Mouse (Mus musculus): ENCODE data around the gene Ppp5c. TPM values are rescaled to one million over a fixed set of nuclear protein-coding genes. Genes with fewer than 3 reads are reported as not detected.
A peak's percentile ranks its signal among the peaks of the same experiment; 100 is the strongest.

The Ppp5c gene
- polyA plus RNA-seq, 1 experiment from 2014 or later: 149 TPM

DNA sequence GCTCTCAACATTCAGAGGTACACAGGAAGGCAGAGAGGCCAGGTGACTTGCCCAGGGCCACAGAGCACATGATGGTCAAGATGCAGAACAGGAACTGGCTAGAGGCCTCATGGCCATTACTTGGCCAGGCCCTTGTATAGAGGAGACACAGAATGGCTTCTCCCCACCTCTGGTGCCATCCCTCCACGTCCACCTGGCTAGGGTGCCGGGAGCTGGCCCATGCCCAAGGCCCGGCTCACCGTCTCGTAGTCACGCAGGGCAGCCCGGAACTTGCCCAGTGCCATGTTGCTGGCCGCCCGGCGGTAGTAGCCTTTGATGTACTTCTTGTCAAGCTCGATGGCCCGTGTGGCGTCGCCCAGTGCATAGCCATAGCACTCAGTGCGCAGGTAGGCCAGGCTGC is 5.5 kb downstream of the Ppp5c start:
- Histone ChIP-seq H3K9me3 (replicated peaks) (no peaks in the 10 kb centered on the region), H3K27ac (no peak overlapping the region), H3K36me3 (peaks cover 85% of the 10 kb centered on the region), H3K4me3 (no peak overlapping the region), H3K27me3 (ENCODE audit: low read depth, poor library complexity, severe bottlenecking) (no peaks in the 10 kb centered on the region), H3K4me1 (peaks cover 35% of the 10 kb centered on the region)
- DNase-seq (ENCODE audit: low spot score): no peak
- WGBS: 96% methylated on average over 15 of the region's 15 CpGs

DNA sequence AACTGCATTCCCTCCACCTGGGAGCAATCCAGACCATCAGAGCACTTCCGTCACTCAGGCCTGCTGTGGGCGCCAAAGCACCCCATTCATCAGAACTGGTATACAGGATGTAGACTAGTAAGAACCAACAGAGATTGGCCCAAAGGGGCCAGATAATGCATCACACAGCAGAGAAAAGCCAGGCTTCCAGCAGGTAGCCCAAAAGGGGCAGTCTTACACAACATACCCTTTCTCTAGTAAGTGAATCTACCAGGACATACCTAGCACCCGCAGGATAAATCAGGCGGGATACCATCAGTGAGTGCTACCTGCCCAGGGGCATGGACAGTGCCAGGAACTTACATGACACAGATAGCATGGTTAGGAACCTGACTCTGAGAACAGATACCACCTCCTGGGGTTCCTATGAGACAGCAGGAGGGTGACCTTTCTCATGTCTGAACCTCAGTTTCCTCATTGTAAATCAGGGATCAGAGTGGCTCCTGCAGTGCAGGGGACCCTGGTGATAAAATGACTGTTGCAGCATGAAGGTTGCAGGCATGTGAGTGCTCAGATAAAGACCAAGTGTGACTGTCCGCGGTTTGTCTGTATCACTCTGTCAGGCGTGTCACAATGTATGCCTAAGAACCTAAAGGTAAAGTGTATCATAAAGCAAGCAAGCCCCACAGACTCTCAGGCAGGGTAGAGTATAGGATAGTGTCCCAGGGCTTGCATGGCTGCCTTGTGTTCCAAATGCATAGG is 8.1 kb downstream of the Ppp5c start:
- Histone ChIP-seq H3K27ac (no peak overlapping the region), H3K27me3 (ENCODE audit: low read depth, poor library complexity, severe bottlenecking) (no peaks in the 10 kb centered on the region), H3K4me3 (no peak overlapping the region), H3K9me3 (replicated peaks) (no peaks in the 10 kb centered on the region), H3K4me1 (peaks cover 11% of the 10 kb centered on the region), H3K36me3 (peaks cover 97% of the 10 kb centered on the region)
- no peak for DNase-seq (ENCODE audit: low spot score)
- WGBS: 90% methylated on average over 7 of the region's 7 CpGs

DNA sequence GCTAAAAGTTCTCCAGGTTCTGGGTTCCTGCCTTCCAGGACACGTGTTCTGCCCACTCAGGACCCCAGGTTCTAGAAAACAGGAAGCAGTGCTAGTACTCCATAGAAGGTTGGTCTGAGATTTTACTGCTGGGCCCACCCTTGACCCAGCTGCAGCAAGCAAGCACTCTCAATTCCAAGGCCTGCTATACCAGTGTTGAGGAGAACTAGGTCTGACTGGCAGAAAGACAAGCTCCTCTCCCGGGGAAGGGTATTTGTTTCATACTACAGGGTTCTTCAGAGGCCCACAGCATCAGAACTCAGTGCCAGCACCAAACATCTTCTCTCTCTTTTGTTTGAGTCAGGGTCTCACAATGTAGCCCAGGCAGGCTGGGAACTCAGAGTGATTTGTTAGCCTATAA is 9.8 kb downstream of the Ppp5c start:
- Histone ChIP-seq H3K4me3 (no peak overlapping the region), H3K27ac (no peak overlapping the region), H3K36me3 (peaks cover 97% of the 10 kb centered on the region), H3K9me3 (replicated peaks) (no peaks in the 10 kb centered on the region), H3K4me1 (no peaks in the 10 kb centered on the region), H3K27me3 (ENCODE audit: low read depth, poor library complexity, severe bottlenecking) (no peaks in the 10 kb centered on the region)
- no peak for DNase-seq (ENCODE audit: low spot score)
- 93% methylated on average over 2 of the region's 2 CpGs for WGBS

DNA sequence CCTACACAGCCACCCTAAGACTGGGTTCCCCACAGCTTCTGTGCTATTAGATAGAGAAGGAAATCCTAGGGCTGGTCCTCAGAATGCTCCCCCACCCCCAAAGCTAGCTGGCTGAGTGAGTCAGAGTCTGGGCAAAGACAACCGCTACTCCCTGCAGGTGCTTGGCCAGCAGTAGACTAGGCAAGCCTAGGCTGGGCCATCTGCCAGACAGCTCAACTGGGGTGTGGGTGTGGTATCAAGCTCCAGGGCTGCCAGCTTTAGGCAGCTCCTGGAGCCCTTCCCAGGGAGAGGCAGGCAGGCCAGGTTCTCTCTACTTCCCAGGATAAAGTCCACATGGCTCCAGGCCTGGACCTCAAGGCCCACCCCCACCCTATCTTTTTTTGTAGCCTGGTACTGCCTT is 10.7 kb downstream of the Ppp5c start:
- H3K4me3 ChIP-seq: no peak overlapping the region
- no peak for DNase-seq (ENCODE audit: low spot score)
- H3K4me1 ChIP-seq: no peaks in the 10 kb centered on the region
- no peaks in the 10 kb centered on the region for H3K27me3 ChIP-seq (ENCODE audit: low read depth, poor library complexity, severe bottlenecking)
- H3K36me3 ChIP-seq: peaks cover 97% of the 10 kb centered on the region
- 100% methylated on average over 1 of the region's 1 CpGs for WGBS
- H3K27ac ChIP-seq: no peak overlapping the region
- no peaks in the 10 kb centered on the region for H3K9me3 ChIP-seq (replicated peaks)

DNA sequence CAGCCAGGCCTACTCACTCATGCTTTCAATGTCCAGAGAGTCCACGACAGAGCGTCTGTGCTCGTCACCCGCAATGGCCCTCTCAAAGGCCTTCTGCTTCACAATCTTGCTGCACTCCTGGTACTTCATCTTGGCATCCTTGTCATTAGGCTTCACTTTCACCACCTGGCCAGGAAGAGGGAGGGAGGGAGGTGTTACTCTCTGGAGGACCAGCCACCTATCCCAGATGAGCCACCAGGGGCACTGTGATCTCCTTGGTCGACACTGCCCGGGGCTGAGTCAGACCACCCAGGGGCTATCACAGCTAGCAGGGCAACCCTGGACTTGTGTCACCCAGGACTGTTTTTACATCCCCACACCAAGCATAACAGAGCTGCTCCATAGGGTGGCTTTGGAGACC is 12.3 kb downstream of the Ppp5c start:
- Histone ChIP-seq H3K4me1 (no peaks in the 10 kb centered on the region), H3K36me3 (peaks cover 97% of the 10 kb centered on the region), H3K4me3 (no peak overlapping the region), H3K9me3 (replicated peaks) (no peaks in the 10 kb centered on the region), H3K27ac (no peak overlapping the region), H3K27me3 (ENCODE audit: low read depth, poor library complexity, severe bottlenecking) (no peaks in the 10 kb centered on the region)
- 80% methylated on average over 6 of the region's 6 CpGs for WGBS
- DNase-seq (ENCODE audit: low spot score): no peak

DNA sequence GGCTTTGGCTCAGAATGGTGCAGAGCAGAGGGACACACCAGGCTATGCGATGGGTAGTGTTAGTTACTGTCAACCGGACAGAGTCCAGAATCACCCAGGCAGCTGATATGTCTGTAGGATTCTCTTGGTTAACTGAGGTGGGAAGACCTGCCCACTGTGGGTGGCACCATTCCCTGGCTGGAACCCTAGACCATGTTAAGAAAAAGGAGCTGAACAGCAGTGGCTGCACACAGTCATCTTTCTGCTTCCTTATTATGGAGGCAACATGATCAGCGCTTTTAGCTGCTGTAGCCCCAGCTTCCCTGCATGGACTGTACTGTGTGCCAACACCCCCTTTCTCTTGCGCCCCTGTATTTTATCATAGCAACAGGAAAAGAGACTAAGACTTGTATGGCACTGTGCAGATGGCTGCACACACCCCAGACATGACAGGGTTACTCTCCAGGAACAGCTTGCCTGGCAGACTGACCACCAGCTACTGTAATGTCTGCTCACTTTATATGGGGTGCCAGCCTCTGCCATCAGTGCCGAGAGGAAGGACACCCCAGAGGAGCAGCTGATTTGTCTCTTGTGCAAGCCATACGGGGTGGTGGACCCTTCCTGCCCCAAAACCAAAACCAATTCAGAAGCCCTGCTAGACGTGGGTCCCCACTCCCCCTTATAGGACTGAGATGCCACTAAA is 15.7 kb downstream of the Ppp5c start:
- WGBS: 93% methylated on average over 7 of the region's 7 CpGs
- Histone ChIP-seq H3K27ac (no peak overlapping the region), H3K36me3 (peaks cover 100% of the 10 kb centered on the region), H3K27me3 (ENCODE audit: low read depth, poor library complexity, severe bottlenecking) (no peaks in the 10 kb centered on the region), H3K4me3 (no peak overlapping the region), H3K9me3 (replicated peaks) (no peaks in the 10 kb centered on the region), H3K4me1 (no peaks in the 10 kb centered on the region)
- no peak for DNase-seq (ENCODE audit: low spot score)

DNA sequence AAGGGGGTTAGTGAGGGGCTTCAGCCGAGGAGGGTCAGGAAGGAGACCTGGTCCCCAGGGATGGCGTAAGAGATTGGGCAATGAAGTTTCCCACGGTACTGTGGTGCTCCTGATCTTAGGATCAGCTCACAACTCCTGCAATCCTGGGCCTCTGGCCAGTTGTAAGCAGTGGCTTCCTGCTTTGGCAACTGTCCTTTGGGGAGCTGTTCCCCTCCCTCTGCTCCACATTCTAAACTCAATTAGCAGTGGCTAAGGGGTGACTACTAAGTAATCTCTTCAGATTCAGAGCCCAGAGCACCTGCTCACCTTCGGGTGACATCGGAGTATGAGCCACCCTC is 17.7 kb downstream of the Ppp5c start:
- no peak overlapping the region for H3K27ac ChIP-seq
- no peaks in the 10 kb centered on the region for H3K9me3 ChIP-seq (replicated peaks)
- no peaks in the 10 kb centered on the region for H3K27me3 ChIP-seq (ENCODE audit: low read depth, poor library complexity, severe bottlenecking)
- WGBS: 95% methylated on average over 5 of the region's 5 CpGs
- H3K4me1 ChIP-seq: no peaks in the 10 kb centered on the region
- peaks cover 100% of the 10 kb centered on the region for H3K36me3 ChIP-seq
- DNase-seq (ENCODE audit: low spot score): no peak
- H3K4me3 ChIP-seq: no peak overlapping the region

DNA sequence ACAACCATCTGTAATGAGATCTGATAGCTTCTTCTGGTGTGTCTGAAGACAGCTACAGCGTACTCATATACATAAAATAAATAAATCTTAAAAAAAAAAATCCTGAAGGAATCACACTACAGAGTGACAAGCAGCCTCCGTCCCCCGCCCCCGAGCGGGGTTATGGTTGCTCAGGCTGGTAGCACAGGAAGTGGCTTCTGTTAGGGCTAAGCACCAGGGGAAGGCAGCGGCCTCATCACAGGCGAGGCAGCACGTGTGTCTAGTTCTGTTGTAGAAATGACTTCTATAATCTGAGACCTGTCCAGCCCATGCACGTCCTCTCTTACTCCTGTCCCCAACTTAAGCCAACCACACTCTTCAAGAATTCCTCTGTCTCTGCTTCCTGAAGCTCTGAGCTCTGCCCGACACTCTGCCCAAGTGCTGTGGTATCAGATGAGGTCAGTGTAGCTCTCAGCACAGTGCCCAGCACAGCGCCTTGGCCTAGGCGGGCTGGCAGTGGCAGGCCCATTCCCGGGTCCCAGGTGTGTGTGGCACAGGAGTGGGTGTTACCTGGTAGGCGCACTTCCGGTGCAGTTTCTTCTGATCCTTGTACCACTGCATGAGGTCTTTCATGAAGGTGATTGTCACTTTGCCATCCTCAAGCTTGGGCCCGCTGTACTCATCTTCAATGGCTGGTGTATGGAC is 18.3 kb downstream of the Ppp5c start:
- no peak for DNase-seq (ENCODE audit: low spot score)
- Histone ChIP-seq H3K4me3 (no peak overlapping the region), H3K9me3 (replicated peaks) (no peaks in the 10 kb centered on the region), H3K4me1 (no peaks in the 10 kb centered on the region), H3K27ac (no peak overlapping the region), H3K36me3 (peaks cover 100% of the 10 kb centered on the region), H3K27me3 (ENCODE audit: low read depth, poor library complexity, severe bottlenecking) (no peaks in the 10 kb centered on the region)
- WGBS: 95% methylated on average over 16 of the region's 16 CpGs

DNA sequence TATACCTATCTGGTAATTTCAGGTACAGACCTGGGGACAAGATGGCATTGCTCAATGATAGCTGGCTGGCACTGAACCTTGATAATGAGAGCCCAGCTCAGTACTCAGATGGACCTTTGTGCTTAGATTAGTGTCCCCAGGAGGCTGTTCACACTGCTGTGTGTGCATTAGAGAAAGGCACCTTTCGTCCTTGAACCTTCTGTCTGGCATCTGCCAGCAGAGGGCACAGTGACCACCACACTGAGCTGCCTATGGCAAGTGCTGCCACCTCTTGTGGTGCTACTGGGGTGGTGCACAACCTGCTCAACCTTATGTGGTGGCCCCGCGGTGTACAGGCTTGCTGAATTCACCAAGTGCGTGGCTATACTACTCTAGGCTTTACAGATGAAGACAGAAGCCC is 20.4 kb downstream of the Ppp5c start:
- Histone ChIP-seq H3K4me3 (no peak overlapping the region), H3K4me1 (no peaks in the 10 kb centered on the region), H3K27me3 (ENCODE audit: low read depth, poor library complexity, severe bottlenecking) (no peaks in the 10 kb centered on the region), H3K36me3 (peaks cover 94% of the 10 kb centered on the region), H3K27ac (no peak overlapping the region), H3K9me3 (replicated peaks) (no peaks in the 10 kb centered on the region)
- 92% methylated on average over 4 of the region's 4 CpGs for WGBS
- DNase-seq (ENCODE audit: low spot score): no peak

DNA sequence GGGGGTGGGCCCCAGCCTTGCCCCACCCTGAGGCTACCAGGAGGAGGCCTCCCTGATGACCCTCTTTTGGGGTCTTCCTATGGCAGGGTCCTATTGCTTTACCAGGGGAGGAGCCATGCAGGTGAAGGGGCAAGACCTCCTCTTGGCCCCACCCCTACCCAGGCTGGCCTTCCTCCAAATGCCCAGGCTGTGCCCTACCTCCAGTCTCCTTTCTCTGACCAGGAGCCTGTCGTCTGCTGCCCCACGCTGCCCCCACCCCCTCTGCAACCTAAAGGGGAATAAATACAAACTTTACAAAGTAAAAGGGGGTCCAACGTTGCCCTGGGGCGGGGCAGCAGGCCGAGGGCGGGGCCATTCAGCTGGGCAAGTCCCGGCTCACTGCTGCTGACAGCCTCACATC is 23.0 kb downstream of the Ppp5c start:
- no peaks in the 10 kb centered on the region for H3K4me1 ChIP-seq
- no peak overlapping the region for H3K4me3 ChIP-seq
- no peak overlapping the region for H3K27ac ChIP-seq
- DNase-seq (ENCODE audit: low spot score): no peak
- 90% methylated on average over 7 of the region's 7 CpGs for WGBS
- no peaks in the 10 kb centered on the region for H3K27me3 ChIP-seq (ENCODE audit: low read depth, poor library complexity, severe bottlenecking)
- no peaks in the 10 kb centered on the region for H3K9me3 ChIP-seq (replicated peaks)
- H3K36me3 ChIP-seq: peaks cover 85% of the 10 kb centered on the region

DNA sequence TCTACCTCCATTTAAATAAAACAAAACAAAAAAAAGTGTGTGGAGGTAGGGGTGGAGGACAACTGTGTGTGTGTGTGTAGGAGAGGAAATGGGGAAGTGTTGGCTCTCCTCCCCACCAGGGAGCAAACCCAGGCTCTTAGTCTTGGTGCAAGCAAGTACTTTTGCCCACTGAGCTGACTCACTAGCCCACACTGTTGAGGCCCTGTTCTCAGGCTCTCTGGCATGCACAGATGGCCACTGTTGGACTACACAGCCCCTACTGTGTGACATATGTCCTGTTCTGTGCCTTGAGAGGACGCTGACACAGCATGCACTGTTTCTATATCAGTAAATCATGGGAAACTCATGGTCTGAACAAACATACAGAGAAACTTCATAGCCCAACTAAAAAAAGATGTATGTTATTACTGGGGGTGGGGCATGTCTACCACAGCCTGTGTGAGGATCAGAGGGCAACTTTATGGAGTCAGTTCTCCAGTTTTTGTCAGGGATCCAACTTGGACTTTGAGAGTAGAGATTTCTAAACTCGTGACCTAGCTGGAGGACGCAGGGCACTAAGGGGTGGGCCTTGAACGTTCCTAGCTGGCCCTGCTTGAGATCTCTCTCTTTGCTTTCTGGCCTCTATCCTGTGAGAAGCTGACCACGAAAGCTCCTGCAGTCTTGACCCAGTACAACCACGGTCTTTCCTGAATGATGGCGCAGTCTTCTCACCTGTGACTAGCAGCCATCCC is 24.3 kb downstream of the Ppp5c start:
- no peaks in the 10 kb centered on the region for H3K4me1 ChIP-seq
- H3K4me3 ChIP-seq: no peak overlapping the region
- no peaks in the 10 kb centered on the region for H3K27me3 ChIP-seq (ENCODE audit: low read depth, poor library complexity, severe bottlenecking)
- H3K9me3 ChIP-seq (replicated peaks): no peaks in the 10 kb centered on the region
- no peak overlapping the region for H3K27ac ChIP-seq
- H3K36me3 ChIP-seq: peaks cover 85% of the 10 kb centered on the region
- whole genome bisulfite sequencing: 92% methylated on average over 7 of the region's 7 CpGs
- DNase-seq (ENCODE audit: low spot score): no peak

DNA sequence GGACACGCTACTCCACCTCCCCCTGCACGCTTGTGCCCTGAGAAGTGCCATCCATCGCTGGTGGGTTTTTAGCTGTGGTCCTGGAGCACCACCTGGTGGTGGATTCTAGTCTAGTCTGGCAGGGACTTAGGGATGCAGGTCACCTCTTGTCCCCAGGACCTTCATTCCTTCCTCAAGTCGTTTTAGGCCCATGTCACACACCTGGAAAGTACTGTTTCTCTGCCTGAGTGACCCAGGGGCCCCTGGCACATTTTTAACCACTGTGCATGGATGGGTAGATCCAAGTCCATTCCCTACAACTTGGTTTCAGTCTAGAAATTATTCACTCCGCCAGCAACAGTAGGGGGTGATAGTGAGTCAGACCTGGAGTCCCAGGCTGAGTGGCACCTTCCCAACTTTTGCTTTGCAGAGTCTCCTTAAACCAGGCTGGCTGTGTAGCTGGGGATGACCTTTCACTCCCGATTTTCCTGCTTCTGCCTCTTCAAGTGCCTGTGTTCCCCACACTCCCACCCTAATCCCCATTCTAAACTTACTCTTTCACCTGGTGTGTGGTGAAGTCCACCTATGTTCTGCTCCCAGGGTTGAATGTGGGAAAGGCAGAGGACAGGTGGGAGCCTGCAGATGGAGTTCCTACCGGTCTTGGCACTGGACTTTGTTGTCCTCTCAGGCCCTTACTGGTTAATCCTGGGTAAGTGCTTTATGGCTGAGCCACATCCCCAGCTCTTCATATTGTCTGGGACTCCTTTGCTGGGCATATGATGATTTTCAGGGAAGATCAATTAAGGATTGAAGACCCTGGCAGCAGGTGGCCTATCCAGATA is 25.1 kb downstream of the Ppp5c start:
- WGBS: 14% methylated on average over 7 of the region's 7 CpGs
- no peak overlapping the region for H3K27ac ChIP-seq

More for the DNA sequence above, 25.1 kb downstream of the Ppp5c start:
- peak; percentile 88 for DNase-seq (ENCODE audit: low spot score)
- Histone ChIP-seq H3K27me3 (ENCODE audit: low read depth, poor library complexity, severe bottlenecking) (no peaks in the 10 kb centered on the region), H3K9me3 (replicated peaks) (no peaks in the 10 kb centered on the region), H3K4me3 (no peak overlapping the region), H3K4me1 (0 out of 2 replicates have a peak, but pooled peaks cover 4% of the 10 kb centered on the region), H3K36me3 (peaks cover 85% of the 10 kb centered on the region)

All from limb, embryonic 10.5 days (tissue).